ENCODE assay signal across 9 mouse cellular contexts in the genomic region with DNA sequence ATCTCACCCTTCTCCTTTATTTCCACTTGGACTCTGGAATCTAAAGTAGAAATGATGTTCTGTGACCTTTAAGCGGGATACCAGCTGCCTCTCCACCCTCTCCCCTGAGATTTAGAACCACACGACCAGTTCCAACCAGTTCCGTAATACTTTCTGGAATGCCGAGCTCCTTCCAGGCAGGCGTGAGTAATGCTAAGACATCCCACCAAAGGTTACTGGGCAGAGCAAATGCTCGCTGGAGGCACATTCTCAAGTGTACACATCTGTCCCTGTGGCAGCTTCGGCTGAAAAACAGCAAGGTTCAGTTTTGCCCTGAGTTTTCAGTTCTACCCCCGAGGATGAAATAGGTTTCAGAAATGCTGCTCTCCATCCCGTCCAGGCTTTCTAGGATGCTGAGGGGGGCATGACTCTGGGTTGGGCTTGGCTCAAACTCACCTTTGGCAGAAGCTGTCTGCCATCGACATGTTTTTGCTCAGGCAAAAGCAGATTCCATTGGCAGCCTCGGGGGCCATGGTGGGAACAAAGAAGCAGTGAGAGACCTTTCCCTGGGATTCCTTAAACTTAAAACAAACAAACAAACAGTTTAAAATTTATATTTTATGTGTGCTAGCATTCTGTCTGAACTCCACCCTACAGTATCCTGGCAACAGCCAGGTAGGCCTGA. TPM values are rescaled to one million over a fixed set of nuclear protein-coding genes. Genes with fewer than 3 reads are reported as not detected.
DNase-seq lines count a peak whose midpoint lies in the region; ATAC-seq lines count a peak whose summit lies in the region.
"Had no signal": no experiment of that assay in that cellular context is flagged by ENCODE, and none has a peak within 500 bp of the region (broad histone marks: within the 10 kb centered on the region; RNA-seq: fewer than 3 reads in every experiment).

No protein-coding gene starts in this region.

- no peak for ATAC-seq in limb, embryonic 13.5 days (ENCODE audit: low FRiP score, low read depth)
- peak; percentile 57; the same call in 1 of the 2 replicates for ATAC-seq in intestine, embryonic 15.5 days
- ATAC-seq in liver, embryonic 11.5 days (replicated peaks; ENCODE audit: low FRiP score), result no peak
- no peak for ATAC-seq in midbrain, embryonic 15.5 days (replicated peaks)

- H3K27ac ChIP-seq in limb, embryonic 13.5 days, result peak overlapping the region; percentile 52; the same call in 1 of the 2 replicates
- H3K27ac ChIP-seq in limb, embryonic 10.5 days, result no peak overlapping the region
- no peak overlapping the region; the same call in 1 of the 2 replicates for H3K27ac ChIP-seq in intestine, embryonic 15.5 days
- no peak overlapping the region for H3K27ac ChIP-seq in liver, embryonic 11.5 days (ENCODE audit: low read depth, low read length)
- H3K27ac ChIP-seq in midbrain, embryonic 15.5 days, result no peak overlapping the region
- H3K27ac ChIP-seq: liver, embryonic 15.5 days had no signal

- whole genome bisulfite sequencing in limb, embryonic 13.5 days, result 41% methylated on average over 11 of the region's 11 CpGs
- WGBS in limb, embryonic 10.5 days, result 72% methylated on average over 11 of the region's 11 CpGs
- 49% methylated on average over 11 of the region's 11 CpGs for WGBS in intestine, embryonic 15.5 days
- WGBS in liver, embryonic 11.5 days, result 70% methylated on average over 11 of the region's 11 CpGs
- WGBS in midbrain, embryonic 15.5 days, result 64% methylated on average over 11 of the region's 11 CpGs

- no peak for DNase-seq in limb, embryonic 10.5 days (ENCODE audit: low spot score)
- peak; percentile 30 for DNase-seq in fat pad, adult 2 months (ENCODE audit: extremely low read depth, low read depth, low spot score)
- DNase-seq in skeletal muscle tissue, adult 2 months (ENCODE audit: low read depth, low spot score), result peak; percentile 92
- no peak for DNase-seq in liver, embryonic 11.5 days (ENCODE audit: low spot score)
- no peak for DNase-seq in right cerebral cortex, postnatal 10 days (ENCODE audit: low spot score in 2 of 2)

- no peaks in the 10 kb centered on the region for H3K36me3 ChIP-seq in limb, embryonic 13.5 days
- no peaks in the 10 kb centered on the region for H3K36me3 ChIP-seq in limb, embryonic 10.5 days
- no peaks in the 10 kb centered on the region for H3K36me3 ChIP-seq in intestine, embryonic 15.5 days
- H3K36me3 ChIP-seq in liver, embryonic 11.5 days (ENCODE audit: control insufficient read depth, insufficient read depth, low read length), result no peaks in the 10 kb centered on the region
- H3K36me3 ChIP-seq in midbrain, embryonic 15.5 days (replicated peaks), result no peaks in the 10 kb centered on the region
- H3K36me3 ChIP-seq: liver, embryonic 15.5 days had no signal

- no peak overlapping the region for H3K9ac ChIP-seq in limb, embryonic 13.5 days
- H3K9ac ChIP-seq in intestine, embryonic 15.5 days, result no peak overlapping the region
- H3K9ac ChIP-seq in liver, embryonic 11.5 days (ENCODE audit: low read depth, low read length), result no peak overlapping the region
- no peak overlapping the region for H3K9ac ChIP-seq in midbrain, embryonic 15.5 days
- H3K9ac ChIP-seq: liver, embryonic 15.5 days had no signal

- H3K4me2 ChIP-seq in limb, embryonic 13.5 days (replicated peaks), result no peak overlapping the region
- no peak overlapping the region for H3K4me2 ChIP-seq in intestine, embryonic 15.5 days (replicated peaks)
- H3K4me2 ChIP-seq in liver, embryonic 11.5 days, result no peak overlapping the region
- no peak overlapping the region for H3K4me2 ChIP-seq in midbrain, embryonic 15.5 days
- H3K4me2 ChIP-seq: liver, embryonic 15.5 days had no signal

- peaks cover 29% of the 10 kb centered on the region for H3K4me1 ChIP-seq in limb, embryonic 13.5 days
- peaks cover 15% of the 10 kb centered on the region for H3K4me1 ChIP-seq in limb, embryonic 10.5 days
- peaks cover 16% of the 10 kb centered on the region; the same call in 1 of the 2 replicates for H3K4me1 ChIP-seq in intestine, embryonic 15.5 days (replicated peaks)
- peaks cover 11% of the 10 kb centered on the region for H3K4me1 ChIP-seq in liver, embryonic 11.5 days (replicated peaks; ENCODE audit: control insufficient read depth, insufficient read depth, low read length)
- no peaks in the 10 kb centered on the region for H3K4me1 ChIP-seq in midbrain, embryonic 15.5 days

- no peak overlapping the region for H3K4me3 ChIP-seq in limb, embryonic 13.5 days
- no peak overlapping the region for H3K4me3 ChIP-seq in limb, embryonic 10.5 days
- no peak overlapping the region for H3K4me3 ChIP-seq in intestine, embryonic 15.5 days (replicated peaks)
- H3K4me3 ChIP-seq in liver, embryonic 11.5 days (ENCODE audit: low read depth, low read length), result no peak overlapping the region
- H3K4me3 ChIP-seq in midbrain, embryonic 15.5 days, result no peak overlapping the region
- H3K4me3 ChIP-seq: liver, embryonic 15.5 days had no signal

- no peaks in the 10 kb centered on the region for H3K27me3 ChIP-seq in limb, embryonic 13.5 days
- no peaks in the 10 kb centered on the region for H3K27me3 ChIP-seq in limb, embryonic 10.5 days (ENCODE audit: low read depth, poor library complexity, severe bottlenecking)
- no peaks in the 10 kb centered on the region for H3K27me3 ChIP-seq in intestine, embryonic 15.5 days (replicated peaks)
- H3K27me3 ChIP-seq in liver, embryonic 11.5 days (replicated peaks; ENCODE audit: control insufficient read depth, insufficient read depth, low read length), result no peaks in the 10 kb centered on the region
- H3K27me3 ChIP-seq in midbrain, embryonic 15.5 days (replicated peaks), result no peaks in the 10 kb centered on the region
- H3K27me3 ChIP-seq: liver, embryonic 15.5 days had no signal

- peaks cover 3% of the 10 kb centered on the region; the same call in 1 of the 2 replicates for H3K9me3 ChIP-seq in limb, embryonic 13.5 days
- no peaks in the 10 kb centered on the region for H3K9me3 ChIP-seq in limb, embryonic 10.5 days (replicated peaks)
- no peaks in the 10 kb centered on the region for H3K9me3 ChIP-seq in intestine, embryonic 15.5 days
- no peaks in the 10 kb centered on the region for H3K9me3 ChIP-seq in liver, embryonic 11.5 days (ENCODE audit: control insufficient read depth, low read length)
- H3K9me3 ChIP-seq in midbrain, embryonic 15.5 days, result no peaks in the 10 kb centered on the region
- H3K9me3 ChIP-seq: liver, embryonic 15.5 days had no signal

RNA-seq across cellular contexts. Expression of gene Medag, which starts 21.9 kb away (rescaled TPM):
- 1.5 and 1.8 TPM in 2 replicates for polyA plus RNA-seq in limb, embryonic 13.5 days (2015; fragmentation: Nextera tagmentation; extraction: Ambion mirVana)
- polyA plus RNA-seq in limb, embryonic 10.5 days (2016; fragmentation: Nextera tagmentation; extraction: Ambion mirVana), result 0.26 and 0.33 TPM in 2 replicates
- polyA plus RNA-seq in intestine, embryonic 15.5 days (2015; fragmentation: Nextera tagmentation; extraction: Ambion mirVana), result 2.2 and 2.4 TPM in 2 replicates
- polyA plus RNA-seq in liver, embryonic 11.5 days (2014; fragmentation: Nextera tagmentation; extraction: Ambion mirVana), result 0.75 and 1.2 TPM in 2 replicates
- polyA plus RNA-seq in midbrain, embryonic 15.5 days (2015; fragmentation: Nextera tagmentation; extraction: Ambion mirVana), result 2.6 and 2.7 TPM in 2 replicates

RNA-seq across cellular contexts. Expression of gene Tex26, which starts 49.8 kb away (rescaled TPM):
- polyA plus RNA-seq in limb, embryonic 13.5 days (2015; fragmentation: Nextera tagmentation; extraction: Ambion mirVana), result 0.10 and 0.38 TPM in 2 replicates
- 0.15 and 0.30 TPM in 2 replicates for polyA plus RNA-seq in limb, embryonic 10.5 days (2016; fragmentation: Nextera tagmentation; extraction: Ambion mirVana)
- 0.11 and 0.36 TPM in 2 replicates for polyA plus RNA-seq in intestine, embryonic 15.5 days (2015; fragmentation: Nextera tagmentation; extraction: Ambion mirVana)
- polyA plus RNA-seq in liver, embryonic 11.5 days (2014; fragmentation: Nextera tagmentation; extraction: Ambion mirVana), result 0.48 and 0.62 TPM in 2 replicates
- 0.92 and 1.1 TPM in 2 replicates for polyA plus RNA-seq in midbrain, embryonic 15.5 days (2015; fragmentation: Nextera tagmentation; extraction: Ambion mirVana)
- polyA plus RNA-seq: liver, embryonic 15.5 days had no signal

Comparison
In these comparisons a context has a peak if more than half of its experiments do, and no peak if none do; other contexts are left out.
1. DNase-seq: peak in fat pad, adult 2 months (single experiment) and skeletal muscle tissue, adult 2 months (single experiment); none in limb, embryonic 10.5 days (single experiment), liver, embryonic 11.5 days (single experiment) and right cerebral cortex, postnatal 10 days (0 of 2).